Mouse (Mus musculus) urinary bladder, postnatal 14 days (tissue): ENCODE data around the gene Phactr1.
A peak's percentile ranks its signal among the peaks of the same experiment; 100 is the strongest.

Source experiments
- DNase-seq: peaks from one replicate; pipeline ENCODE4 v3.0.0; 2021; ENCODE audit warnings: low spot score

Phactr1 gene

DNA sequence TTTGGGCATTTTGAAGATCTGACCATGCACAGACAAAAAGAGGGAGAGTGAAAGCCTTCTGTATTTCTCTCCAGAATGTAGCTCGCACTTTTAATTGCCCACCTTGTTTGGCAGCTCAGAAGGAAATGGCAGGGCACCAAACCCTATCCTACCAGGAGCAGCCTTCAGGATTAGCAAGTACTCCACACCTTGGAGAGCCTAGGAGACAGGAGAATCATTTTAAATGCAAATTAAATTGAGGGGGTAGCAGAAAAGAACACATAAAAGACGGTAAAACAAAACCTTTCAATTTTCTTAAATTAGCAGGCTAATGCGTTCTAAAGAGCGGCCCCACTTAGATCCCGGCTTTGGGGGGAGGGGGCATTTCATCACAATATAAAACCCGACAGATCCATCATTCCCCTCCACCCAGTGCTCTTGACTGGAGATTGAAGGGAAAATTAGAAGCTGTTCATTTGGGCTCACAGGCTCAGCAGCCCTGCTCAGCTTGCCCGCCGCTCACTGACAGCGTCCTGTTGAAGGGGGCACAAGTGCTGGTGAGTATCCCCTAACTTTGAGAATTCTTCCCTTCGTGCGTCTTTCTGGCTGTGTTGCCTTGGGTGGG is at the start of gene Phactr1:
TSS of gene Phactr1 (plus strand) at position 233 of the 604 bp plus-strand sequence.
- no peak for DNase-seq

DNA sequence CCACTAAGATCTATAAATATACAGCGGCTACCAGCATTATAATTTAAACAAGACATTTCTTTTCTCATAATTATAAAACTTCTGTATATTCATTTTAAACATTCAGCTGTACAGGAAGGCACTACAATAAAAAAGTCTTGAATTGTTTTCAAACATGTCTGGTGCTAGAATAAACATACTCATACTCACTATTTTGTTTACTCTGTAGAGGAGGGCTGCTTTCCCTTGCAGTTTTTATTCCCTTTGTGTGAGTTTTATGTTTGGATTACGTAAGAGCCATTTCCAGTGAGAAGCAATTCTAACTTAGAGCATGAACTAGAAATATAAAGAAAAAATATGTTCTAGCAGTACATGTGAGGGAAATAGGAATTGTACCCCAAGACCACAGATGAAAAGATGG is 45.5 kb upstream of the Phactr1 start:
- no peak for DNase-seq

DNA sequence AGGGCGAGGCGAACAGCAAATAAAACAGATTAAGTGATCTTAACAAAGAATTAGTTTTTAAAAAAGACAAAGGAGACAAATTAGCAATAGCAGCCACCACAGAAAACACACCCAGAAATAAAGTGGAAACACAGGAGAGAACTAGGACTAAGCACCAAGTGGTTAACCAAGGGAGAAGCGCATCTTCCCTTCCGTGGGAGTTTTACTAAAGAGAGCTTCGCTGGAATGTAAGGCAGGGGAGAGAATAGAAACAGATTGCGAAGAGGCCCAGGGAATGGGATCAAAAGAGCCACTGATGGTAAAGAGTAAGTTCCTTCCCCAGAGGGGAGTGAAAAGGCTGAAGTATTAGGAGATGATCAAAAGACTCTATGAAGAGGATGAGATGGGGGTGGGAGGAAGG is 30.2 kb upstream of the Phactr1 start:
- DNase-seq, result no peak

DNA sequence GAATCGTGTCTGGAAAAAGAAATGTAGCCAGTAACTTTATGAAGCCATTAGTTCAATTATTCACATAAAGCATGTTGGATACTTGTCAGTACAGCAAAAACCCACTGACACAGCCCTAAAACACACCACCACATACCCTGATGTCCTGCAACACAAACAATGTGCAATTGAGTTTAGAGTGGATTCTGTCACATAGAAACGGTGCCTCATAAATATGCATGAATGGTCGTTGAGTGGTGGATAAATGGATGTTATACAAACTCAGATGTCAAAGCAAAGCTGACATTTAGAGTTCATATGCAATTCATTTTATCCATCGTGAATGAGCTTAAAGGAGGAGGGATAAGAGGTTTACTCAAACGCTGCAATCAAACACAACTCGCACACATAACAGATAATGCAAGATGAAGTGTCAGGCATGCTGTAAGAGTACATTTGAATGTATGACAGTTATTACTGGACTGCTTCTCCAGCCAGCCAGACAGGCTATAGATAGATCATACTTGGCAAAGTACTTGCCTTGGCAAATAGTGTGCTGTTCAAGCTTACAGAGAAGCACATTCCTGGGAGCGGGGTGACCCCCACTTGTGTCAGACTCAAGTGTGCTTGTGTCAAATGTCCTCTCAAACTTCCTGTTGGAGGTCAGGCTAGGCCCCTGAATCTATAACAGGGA is 23.6 kb upstream of the Phactr1 start:
- DNase-seq, result no peak

DNA sequence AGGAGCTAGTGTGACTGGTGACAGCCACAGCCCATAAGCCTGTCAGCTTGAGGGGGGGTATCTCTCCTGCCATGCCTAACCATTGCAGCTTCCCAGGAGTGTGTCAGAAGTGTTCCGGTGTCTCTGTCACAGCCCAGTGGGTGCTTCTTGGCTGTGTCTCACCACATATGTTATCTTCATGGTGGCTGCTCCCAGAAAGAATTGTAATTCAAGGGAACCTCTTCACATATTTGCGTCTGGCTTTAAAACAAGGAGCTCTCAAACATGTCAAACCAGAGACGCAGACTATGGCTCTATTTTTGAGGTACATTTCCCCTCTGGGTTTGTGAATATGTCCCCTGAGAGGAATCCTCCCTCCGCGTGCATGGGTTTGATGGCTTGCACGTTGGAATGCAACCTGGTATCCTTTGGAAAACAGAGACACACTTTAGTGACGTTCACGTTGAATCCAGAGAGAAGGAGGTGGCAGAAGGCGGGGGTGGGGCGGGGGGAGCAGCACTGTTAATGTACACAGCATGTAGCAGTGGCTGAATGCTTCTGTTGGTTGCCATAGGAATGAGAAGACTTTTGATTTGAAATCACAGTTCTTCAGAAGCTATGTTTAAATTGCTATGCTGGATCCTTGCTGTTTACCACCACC is 8.7 kb upstream of the Phactr1 start:
- DNase-seq, result no peak

DNA sequence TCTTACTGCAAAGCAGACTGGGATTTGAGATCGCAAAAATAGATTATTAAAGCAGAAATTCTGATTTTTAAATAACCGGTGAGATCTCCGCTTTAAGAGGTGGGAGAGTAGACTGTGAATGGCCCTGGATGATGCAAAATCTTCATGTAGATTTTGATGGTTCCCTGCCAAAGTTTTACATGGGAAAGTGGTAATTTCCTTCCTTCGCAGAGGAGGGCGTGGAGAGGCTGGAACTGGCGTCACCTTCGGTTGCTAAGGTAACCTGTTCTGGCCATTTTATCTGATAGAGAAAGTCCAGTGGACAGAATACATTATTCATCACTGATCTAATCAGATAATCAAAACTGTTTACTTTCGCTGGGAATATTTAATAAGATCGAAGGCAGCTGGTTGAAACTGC is 876 bp downstream of the Phactr1 start:
- DNase-seq, result peak; percentile 6

DNA sequence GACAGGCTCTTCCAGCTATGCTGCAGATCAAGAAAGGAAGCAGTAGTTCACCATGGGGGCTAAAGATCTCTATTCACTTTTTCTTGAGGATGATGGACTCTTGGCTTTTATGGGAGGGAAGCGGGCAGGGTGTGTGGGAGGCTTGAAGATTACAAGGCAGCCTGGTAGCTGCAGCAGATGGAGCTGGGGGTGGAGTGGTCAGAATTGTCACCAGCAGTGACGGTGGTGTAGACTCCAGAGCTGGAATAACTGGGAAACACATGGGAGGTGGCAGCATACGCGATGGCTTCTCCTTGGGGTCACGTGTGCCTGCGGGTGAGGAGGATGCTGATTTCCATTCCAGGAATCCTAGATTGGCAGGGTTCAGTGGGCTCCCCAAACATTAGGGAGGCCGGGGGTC is 3.8 kb downstream of the Phactr1 start:
- no peak for DNase-seq

DNA sequence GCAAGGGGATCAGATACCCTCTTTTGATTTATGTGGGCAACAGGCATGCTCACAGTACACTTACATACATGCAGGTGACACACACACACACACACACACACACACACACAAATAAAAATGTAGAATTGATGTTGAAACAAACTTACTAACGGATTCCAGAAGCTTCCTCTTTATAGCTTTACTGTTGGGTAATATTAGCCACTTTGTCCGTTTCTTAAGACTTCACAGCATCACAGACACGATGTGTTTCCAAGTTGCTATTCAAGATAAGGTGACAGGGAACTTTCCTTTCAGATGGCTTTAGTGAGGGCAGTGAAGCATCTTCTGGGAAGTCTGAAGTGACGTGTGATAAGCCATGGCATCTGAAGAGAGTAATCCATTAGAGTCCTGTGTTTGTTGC is 11.8 kb downstream of the Phactr1 start:
- no peak for DNase-seq

DNA sequence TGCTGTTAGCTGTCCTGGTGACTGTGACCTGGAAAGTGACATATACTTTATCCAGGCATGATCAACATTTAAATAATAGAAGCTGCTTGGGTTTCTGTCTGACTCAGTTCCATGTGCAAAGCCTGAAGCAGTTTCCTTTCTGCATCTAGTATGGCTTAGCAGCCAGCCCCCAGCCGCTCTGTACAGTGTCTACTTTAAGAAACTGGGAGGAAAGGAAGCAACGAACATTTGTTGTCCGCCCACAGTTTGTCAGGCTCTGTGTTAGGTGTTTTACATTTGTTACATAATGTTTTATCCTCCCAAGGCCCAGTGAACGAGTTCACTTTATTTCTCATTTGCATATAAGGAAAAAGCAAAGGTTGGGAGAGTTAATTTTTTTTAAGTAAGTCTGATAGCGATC is 16.2 kb downstream of the Phactr1 start:
- DNase-seq, result no peak

DNA sequence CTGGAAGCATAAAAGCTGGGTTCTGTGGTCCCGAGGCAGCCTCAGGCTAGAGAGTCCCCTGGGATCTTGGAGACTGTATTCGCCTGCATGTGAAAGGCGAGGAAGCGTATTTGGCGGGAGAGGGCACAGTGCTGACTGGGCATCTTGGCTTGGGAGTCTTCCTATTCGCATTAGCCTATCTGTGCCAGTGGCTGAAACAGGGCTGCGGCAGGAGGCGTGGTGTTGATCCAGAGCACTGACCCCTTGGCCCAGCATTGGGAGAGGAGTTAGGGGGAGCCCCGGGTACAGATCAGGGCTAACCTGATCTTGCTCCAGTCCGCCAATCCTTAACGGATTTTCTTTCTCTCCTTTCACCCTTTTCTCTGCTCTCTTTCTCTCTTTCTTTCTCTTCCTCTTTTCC is 28.7 kb downstream of the Phactr1 start:
- DNase-seq, result no peak

DNA sequence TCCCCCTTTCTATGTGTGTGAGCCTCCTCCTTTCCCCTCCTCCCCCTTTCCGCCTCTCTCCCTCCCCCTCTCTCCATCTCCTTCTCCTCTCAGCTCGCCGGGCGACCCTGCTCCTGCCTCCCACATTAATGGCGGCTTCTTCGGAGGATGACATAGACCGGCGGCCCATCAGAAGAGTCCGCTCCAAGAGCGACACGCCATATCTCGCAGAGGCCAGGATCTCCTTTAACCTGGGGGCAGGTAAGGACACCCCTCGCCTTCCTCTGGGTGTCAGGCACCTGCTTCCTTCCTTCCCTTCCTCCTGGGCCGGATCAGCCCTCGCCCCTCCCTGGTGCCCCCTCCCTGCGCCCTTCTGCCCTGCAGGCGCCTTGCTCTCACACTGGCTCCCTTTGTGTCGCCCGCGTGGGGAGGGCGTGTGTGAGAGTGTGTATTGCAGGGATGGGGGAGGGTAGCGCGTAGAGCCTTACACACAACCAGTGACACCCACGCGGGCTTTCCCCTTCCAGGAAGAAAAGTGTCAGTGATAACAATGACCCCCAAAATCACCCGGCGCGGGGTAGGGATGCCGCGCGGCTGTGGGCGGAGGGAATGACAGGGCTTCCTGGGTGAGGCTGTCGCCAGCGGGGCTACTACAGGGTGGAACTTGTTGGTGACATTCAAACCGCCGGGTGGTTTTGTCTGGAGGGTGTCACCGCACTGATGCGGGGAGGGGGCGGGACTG is 29.3 kb downstream of the Phactr1 start:
- no peak for DNase-seq

DNA sequence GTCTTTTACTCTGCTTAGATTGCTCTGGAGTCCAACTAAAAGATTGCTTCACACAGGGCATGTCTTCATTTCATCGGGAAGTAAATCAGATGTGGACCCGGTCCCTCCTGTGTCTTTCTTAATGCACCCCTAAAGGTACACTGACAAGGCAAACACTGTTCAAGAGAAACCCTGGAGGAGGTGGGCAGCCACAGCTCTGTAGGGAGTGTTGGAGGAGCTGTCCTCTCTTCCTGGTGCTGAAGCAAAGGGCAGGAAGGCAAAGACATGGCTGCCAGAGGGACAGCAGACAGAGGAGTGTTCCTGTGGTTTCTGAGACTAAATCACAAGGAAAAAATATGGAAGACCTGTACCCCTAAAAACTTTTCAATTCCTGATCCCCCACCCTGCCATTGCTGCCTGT is 31.1 kb downstream of the Phactr1 start:
- peak; percentile 18 for DNase-seq

DNA sequence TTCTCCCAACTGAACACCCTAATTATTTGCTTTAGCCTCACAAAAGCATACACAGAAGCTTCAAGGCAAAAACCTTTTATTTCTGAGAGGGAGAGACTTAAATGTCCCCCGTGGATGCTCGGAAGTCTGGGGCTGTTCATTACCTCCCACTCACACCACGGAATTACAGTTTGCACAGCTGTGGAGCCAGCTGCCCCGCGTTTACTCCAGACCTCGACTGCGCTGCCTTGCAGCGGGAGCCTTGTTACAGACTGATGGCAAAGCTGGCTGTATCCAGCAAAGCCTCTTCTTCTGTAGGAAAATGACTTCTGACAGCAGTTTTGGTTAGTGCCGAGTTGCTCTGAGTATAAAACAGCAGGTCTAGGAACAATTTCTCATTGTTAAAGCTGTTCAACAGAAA is 39.0 kb downstream of the Phactr1 start:
- DNase-seq, result no peak

DNA sequence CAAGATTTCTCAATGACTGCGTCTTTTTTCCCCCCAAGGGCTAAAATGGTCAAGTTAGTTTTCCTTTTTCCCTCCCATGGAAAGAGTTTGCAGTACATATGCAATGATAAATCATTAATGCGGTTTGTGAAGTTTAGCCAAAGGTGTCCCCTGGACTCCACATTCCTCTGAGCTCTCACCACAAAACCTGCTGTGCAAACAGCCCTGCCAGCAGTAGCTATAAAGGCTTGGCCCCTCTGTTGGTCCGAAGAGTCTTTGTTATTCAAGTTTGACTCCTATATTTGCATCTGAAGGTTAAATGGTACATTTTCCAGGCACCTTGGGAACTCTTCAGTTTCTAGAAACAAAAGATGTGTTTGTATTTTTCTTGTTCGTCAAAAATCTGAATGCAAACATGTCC is 39.7 kb downstream of the Phactr1 start:
- DNase-seq, result no peak

DNA sequence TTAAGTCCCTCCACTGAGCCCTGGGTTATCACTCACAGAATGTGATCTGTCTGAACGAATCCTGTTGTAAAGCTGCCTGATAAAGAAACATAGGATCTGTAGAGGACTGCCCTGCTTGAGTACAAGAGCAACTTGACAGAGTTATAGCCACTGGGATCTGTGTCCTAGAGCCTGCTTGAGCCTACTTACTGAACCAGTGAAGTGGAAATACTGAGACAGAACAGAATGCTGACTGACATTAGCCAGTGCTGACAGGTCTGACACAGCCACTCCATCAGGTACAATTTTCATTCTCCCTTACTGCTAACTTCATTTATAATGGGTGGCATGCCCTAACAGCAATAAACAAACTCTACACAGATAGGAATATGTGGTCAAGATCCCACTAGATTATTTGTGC is 40.2 kb downstream of the Phactr1 start:
- no peak for DNase-seq

DNA sequence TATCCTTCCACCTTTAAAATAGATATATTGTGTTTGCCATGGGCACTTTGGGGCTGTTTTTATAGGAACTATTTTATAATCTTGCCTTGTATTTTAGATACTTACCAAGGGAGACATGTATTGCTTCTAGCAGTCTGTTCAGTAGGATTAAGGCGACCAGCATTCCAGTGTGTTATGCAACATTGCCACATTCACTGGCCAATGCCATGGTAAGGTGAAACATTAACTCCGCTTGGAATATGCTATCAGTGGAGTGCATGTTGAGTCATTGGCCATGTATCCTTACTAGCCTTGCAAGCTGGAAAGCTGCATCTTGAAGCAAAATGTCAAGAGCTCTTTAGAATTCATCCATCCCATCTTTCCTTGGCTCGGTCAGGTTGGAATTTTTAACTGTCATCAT is 43.6 kb downstream of the Phactr1 start:
- no peak for DNase-seq

DNA sequence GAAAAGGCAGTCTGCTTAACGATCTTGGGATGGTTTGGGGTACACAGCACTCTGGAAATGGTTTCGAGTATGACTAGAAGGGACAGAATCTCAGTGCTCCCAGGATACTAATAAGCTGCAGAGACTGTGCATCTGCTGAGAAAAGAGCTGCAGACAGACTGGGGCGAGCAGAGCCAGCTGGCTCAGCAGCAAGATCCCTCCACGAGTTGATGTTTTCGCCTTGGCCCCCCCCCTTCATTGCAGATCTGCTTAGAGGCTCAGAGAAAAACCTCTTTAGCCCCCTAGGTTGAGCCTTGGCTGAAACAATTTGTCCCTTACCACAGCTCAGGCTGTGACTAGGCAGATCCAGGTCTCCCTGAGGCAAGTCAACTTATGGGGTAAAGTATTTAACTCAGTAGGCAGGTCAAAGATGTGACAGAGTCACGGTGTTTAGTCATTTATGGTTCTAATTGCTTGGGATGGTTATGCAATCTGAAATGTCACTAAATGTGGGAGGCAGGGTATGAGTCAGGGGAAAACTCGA is 45.3 kb downstream of the Phactr1 start:
- no peak for DNase-seq

DNA sequence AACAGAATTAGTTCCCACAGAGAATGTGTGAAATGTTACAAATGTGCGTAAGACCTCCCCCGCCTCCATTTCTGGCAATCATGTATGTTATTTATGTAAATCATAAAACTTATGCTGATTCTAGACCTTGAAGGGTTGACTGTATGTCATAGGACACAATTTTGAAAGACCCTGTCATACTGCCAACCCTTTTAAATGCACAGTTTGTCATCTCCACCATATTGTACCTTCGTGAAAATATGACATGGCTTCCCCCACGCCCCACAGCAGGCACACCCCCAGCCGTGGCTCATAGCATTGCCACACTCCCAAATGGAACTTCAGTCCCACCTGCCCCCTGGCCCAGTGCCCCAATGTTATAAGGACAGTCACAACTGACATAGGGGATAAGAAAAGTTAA is 57.1 kb downstream of the Phactr1 start:
- DNase-seq, result no peak

DNA sequence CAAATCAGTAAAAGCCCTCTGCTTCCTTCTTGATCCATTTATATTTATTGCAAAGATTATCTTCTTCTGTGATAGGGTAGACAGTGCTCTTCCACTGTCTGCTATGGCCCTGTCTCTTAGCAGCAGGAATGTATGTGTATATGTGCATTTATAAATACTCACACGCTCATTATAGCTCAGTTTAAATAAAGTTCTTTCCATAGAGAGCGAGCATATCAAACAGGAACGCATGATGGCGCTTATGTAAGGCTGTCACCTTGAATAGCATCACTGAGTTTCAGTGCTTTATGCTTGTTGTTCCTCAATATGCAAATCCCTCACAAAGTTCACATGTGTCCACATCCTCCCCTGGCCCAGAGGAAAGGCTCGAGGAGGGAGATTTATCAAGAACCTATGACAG is 57.7 kb downstream of the Phactr1 start:
- DNase-seq, result no peak

DNA sequence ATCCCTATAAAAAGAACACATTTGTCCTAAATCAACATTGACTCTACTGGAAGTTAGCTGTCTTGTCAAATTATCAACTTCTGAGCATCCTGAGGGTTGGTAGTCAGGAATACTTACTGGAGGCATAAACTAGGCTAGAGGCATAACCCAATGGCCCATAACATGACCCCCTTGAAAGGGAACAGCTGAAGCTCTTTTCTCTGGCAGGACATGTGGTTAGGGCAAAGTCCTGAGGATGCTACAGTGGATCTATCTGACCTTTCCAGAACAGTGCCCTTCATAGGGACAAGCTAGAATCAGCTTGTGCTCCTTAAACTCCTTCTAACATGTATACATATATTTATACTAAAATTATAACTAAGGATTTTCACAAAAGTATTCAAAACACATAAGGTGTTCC is 61.8 kb downstream of the Phactr1 start:
- no peak for DNase-seq

DNA sequence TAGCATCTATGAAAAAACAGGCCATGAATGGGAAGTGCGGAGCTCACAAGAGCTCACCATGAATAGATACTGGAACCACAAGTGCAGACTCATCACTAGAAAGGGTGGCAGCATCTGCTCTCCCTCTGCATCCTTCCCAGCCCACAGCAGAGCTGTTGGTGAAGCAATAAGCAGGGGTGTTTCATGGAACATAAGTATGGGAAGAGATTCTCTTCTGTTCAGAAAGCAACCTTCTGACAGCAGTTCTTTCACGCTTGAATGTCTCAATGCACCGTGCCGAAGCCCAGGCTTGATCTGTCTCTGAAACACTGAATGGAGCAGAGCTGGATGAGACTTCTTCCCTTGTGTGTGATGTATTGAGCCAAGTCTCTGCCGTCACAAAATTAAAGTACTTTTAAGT is 64.0 kb downstream of the Phactr1 start:
- no peak for DNase-seq

DNA sequence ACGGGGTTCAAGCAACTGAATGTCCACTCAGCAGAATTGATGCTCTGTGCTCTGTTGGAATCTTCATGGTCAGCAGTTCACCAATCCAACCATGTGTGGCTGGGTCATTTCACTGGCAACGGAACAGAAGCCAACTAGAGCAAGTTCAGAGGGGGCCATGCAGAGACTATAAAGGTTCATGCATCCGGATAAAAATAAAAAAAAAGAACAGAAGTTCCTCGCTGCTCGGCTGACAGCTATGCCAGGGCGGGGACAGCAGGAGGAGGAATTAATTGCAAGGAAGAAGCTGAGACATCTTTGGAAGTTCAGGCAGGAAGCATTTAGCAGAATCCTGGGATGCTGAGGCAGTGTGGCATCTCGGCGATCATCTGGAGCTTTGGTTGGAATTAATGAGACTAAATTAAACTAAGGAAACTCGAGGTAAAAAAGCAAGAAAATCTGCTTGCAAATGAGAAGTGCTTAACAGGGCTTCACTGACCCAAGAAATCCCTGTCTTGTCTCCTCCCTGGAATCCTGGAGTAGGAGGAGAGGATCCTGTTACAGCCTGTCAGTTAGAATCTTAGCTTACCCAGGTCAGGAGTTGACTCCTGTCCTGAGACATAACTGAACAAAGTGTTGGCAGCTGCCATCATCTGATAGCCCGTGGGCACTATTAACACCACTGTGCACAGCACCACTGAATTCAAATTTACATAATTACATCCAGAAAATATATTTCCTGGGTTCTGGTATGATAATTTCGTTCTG is 77.4 kb downstream of the Phactr1 start:
- no peak for DNase-seq
